Mouse (Mus musculus) thymus, adult 2 months (tissue): ENCODE measurements around the gene Entr1.

Experiments
- CTCF ChIP-seq: fragments of 200-500 bp; IDR thresholded peaks from 2 replicates; pipeline ENCODE4 v1.5.1; 2012; ENCODE audit warnings: mild to moderate bottlenecking, control low read depth, low read length, moderate library complexity, borderline replicate concordance; ENCODE audit not compliant: control insufficient read depth, poor library complexity, insufficient read depth; ENCODE audit errors: extremely low read depth
- POLR2A ChIP-seq: fragments of 200-500 bp; IDR thresholded peaks from 2 replicates; pipeline ENCODE4 v1.6.1; 2012; ENCODE audit warnings: mild to moderate bottlenecking, low read length, control low read depth, moderate library complexity; ENCODE audit not compliant: control insufficient read depth, poor library complexity, insufficient read depth; ENCODE audit errors: extremely low read depth

DNA sequence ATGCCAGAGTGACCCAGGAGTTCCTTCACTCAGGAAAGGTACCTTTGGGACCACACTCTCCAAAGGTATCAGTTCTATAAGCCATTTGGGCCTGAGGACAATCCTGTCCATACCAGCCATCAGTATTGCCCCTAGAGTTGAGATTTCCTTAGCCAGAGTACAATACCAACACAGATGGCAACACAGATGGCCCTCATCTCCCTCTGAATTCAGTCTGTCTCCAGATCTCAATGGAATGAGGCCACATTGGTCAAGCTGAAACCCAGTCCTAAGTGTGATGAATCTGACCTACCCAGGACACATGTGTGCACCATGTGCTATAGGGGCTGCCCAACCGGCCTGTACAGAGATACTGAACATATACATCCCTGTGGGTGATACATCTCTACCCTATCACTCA is 13.1 kb upstream of the Entr1 start:
- TF ChIP-seq CTCF, result no peak
- no peak for TF ChIP-seq POLR2A
